Mouse (Mus musculus) MEL (cell line): Measurements from ENCODE around the gene Cacng1. TPM values are rescaled to one million over a fixed set of nuclear protein-coding genes. Genes with fewer than 3 reads are reported as not detected.

Experiments used
- DNase-seq: peaks from one replicate; pipeline ENCODE4 v3.0.0; 2011; ENCODE audit warnings: low read depth, low spot score
- H3K27ac ChIP-seq: 2 replicates; pipeline ENCODE4 v1.5.1; 2012; ENCODE audit warnings: low read depth, mild to moderate bottlenecking, control low read depth, low read length, moderate library complexity; ENCODE audit not compliant: control insufficient read depth
- H3K27me3 ChIP-seq, 2 experiments: fragments of 150-350 bp in 1 of 2; sonication (generic) in 1 of 2; 2 replicates each; pipeline ENCODE4 v1.6.1; 2012; ENCODE audit warnings: low read length in 2 of 2, mild to moderate bottlenecking in 2 of 2, improper control_type of control experiment in 1 of 2, moderate library complexity in 1 of 2; ENCODE audit not compliant: insufficient read depth in 2 of 2, control insufficient read depth in 1 of 2
- H3K36me3 ChIP-seq, 2 experiments: 2 replicates each; pipeline ENCODE4 v1.6.1; 2012 to 2014; ENCODE audit warnings: low read length in 2 of 2, improper control_type of control experiment in 1 of 2, inconsistent platforms in 1 of 2, mild to moderate bottlenecking in 1 of 2; ENCODE audit not compliant: insufficient read depth in 2 of 2, control insufficient read depth in 1 of 2
- H3K4me1 ChIP-seq, 2 experiments: fragments of 150-350 bp in 1 of 2; sonication (generic) in 1 of 2; 2 replicates each; pipeline ENCODE4 v1.6.1; 2012; ENCODE audit warnings: low read length in 2 of 2, improper control_type of control experiment in 1 of 2, mild to moderate bottlenecking in 1 of 2; ENCODE audit not compliant: insufficient read depth in 2 of 2, control insufficient read depth in 1 of 2
- H3K4me3 ChIP-seq, 2 experiments: fragments of 150-350 bp in 1 of 2; sonication (generic) in 1 of 2; 2 replicates each; pipeline ENCODE4 v1.5.1; 2012; ENCODE audit warnings: low read depth in 2 of 2, low read length in 2 of 2, mild to moderate bottlenecking in 2 of 2, moderate library complexity in 2 of 2, control low read depth in 1 of 2, improper control_type of control experiment in 1 of 2; ENCODE audit not compliant: control insufficient read depth in 1 of 2, insufficient read depth in 1 of 2
- H3K79me2 ChIP-seq: 2 replicates; pipeline ENCODE4 v1.6.1; 2012; ENCODE audit warnings: mild to moderate bottlenecking, low read length, moderate library complexity; ENCODE audit not compliant: control insufficient read depth, poor library complexity, insufficient read depth
- H3K9ac ChIP-seq: 2 replicates; pipeline ENCODE4 v1.6.1; 2012; ENCODE audit warnings: low read depth, mild to moderate bottlenecking, control low read depth, low read length, moderate library complexity; ENCODE audit not compliant: control insufficient read depth, poor library complexity, severe bottlenecking
- H3K9me3 ChIP-seq: fragments of 150-350 bp; sonication (generic); replicated peaks from 2 replicates; pipeline ENCODE4 v1.6.1; 2012; ENCODE audit warnings: mild to moderate bottlenecking, low read length, improper control_type of control experiment, moderate library complexity; ENCODE audit not compliant: insufficient read depth
- BHLHE40 ChIP-seq: IDR thresholded peaks from 2 replicates; pipeline ENCODE4 v1.6.1; 2012; ENCODE audit warnings: low read depth, mild to moderate bottlenecking, inconsistent platforms, low read length, improper control_type of control experiment, borderline replicate concordance
- CHD1 ChIP-seq: IDR thresholded peaks from 2 replicates; pipeline ENCODE4 v1.6.1; 2012; ENCODE audit warnings: low read depth, mild to moderate bottlenecking, inconsistent platforms, low read length, improper control_type of control experiment
- E2F4 ChIP-seq: IDR thresholded peaks from 2 replicates; pipeline ENCODE4 v1.6.1; 2011; ENCODE audit warnings: low read depth, low read length, improper control_type of control experiment, borderline replicate concordance
- GATA1 ChIP-seq: IDR thresholded peaks from 2 replicates; pipeline ENCODE4 v1.6.1; 2011; ENCODE audit warnings: low read depth, low read length, improper control_type of control experiment
- JUND ChIP-seq: IDR thresholded peaks from 2 replicates; pipeline ENCODE4 v1.6.1; 2011; ENCODE audit warnings: low read depth, mild to moderate bottlenecking, improper control_type of control experiment, low read length
- MAFK ChIP-seq: IDR thresholded peaks from 2 replicates; pipeline ENCODE4 v1.6.1; 2011; ENCODE audit warnings: low read depth, mild to moderate bottlenecking, low read length, improper control_type of control experiment, borderline replicate concordance
- MAX ChIP-seq: IDR thresholded peaks from 2 replicates; pipeline ENCODE4 v1.6.1; 2011; ENCODE audit warnings: low read length, improper control_type of control experiment
- MAZ ChIP-seq: IDR thresholded peaks from 2 replicates; pipeline ENCODE4 v1.6.1; 2012; ENCODE audit warnings: low read depth, mild to moderate bottlenecking, inconsistent platforms, low read length, improper control_type of control experiment
- MYB ChIP-seq: IDR thresholded peaks from 2 replicates; pipeline ENCODE4 v1.6.1; 2011; ENCODE audit warnings: mild to moderate bottlenecking, low read depth, low read length, improper control_type of control experiment
- MYC ChIP-seq: IDR thresholded peaks from 2 replicates; pipeline ENCODE4 v1.6.1; 2011; ENCODE audit warnings: low read depth, mild to moderate bottlenecking, low read length, improper control_type of control experiment, moderate library complexity
- POLR2A ChIP-seq, 2 experiments: IDR thresholded peaks; 2 replicates each; pipeline ENCODE4 v1.6.1; 2011 to 2012; ENCODE audit warnings: low read length in 2 of 2, mild to moderate bottlenecking in 2 of 2, control low read depth in 1 of 2, improper control_type of control experiment in 1 of 2, low read depth in 1 of 2, moderate library complexity in 1 of 2; ENCODE audit not compliant: control insufficient read depth in 1 of 2, insufficient read depth in 1 of 2, poor library complexity in 1 of 2
- SIN3A ChIP-seq: IDR thresholded peaks from 2 replicates; pipeline ENCODE4 v1.6.1; 2012; ENCODE audit warnings: low read length, improper control_type of control experiment, inconsistent platforms
- SMC3 ChIP-seq: IDR thresholded peaks from 2 replicates; pipeline ENCODE4 v1.6.1; 2011; ENCODE audit warnings: low read depth, low read length, improper control_type of control experiment
- TBP ChIP-seq: IDR thresholded peaks from 2 replicates; pipeline ENCODE4 v1.8.0; 2011; ENCODE audit warnings: low read depth, low read length, improper control_type of control experiment
- TCF12 ChIP-seq: IDR thresholded peaks from 2 replicates; pipeline ENCODE4 v1.6.1; 2014; ENCODE audit warnings: low read depth, mild to moderate bottlenecking, inconsistent platforms, low read length, improper control_type of control experiment, moderate library complexity
- UBTF ChIP-seq: IDR thresholded peaks from 2 replicates; pipeline ENCODE4 v1.6.1; 2012; ENCODE audit warnings: low read depth, mild to moderate bottlenecking, inconsistent platforms, low read length, improper control_type of control experiment, moderate library complexity, borderline replicate concordance; ENCODE audit not compliant: insufficient read depth
- ZMIZ1 ChIP-seq: IDR thresholded peaks from 2 replicates; pipeline ENCODE4 v1.6.1; 2012; ENCODE audit warnings: low read depth, mild to moderate bottlenecking, inconsistent platforms, low read length, improper control_type of control experiment, moderate library complexity
- polyA plus RNA-seq, 2 experiments: library from polyadenylated mRNA; stranded (reverse) in 1 of 2; unstranded in 1 of 2; fragments of >175 nt in 1 of 2; fragments of >200 nt in 1 of 2; gene quantifications; 2 replicates each; pipeline versions ENCODE4 v1.2.1 to v1.2.4; 2012; ENCODE audit warnings: low replicate concordance in 2 of 2, low read depth in 1 of 2; ENCODE audit not compliant: insufficient read length in 2 of 2, insufficient read depth in 1 of 2, missing spikeins in 1 of 2
- total RNA-seq: library from RNA; depleted of rRNA; stranded (reverse); fragments of 300-350 nt; gene quantifications from 2 replicates; pipeline ENCODE4 v1.2.3, GENCODE M21; 2012

Cacng1 gene
- total and polyA plus RNA-seq, 3 experiments = not detected

DNA sequence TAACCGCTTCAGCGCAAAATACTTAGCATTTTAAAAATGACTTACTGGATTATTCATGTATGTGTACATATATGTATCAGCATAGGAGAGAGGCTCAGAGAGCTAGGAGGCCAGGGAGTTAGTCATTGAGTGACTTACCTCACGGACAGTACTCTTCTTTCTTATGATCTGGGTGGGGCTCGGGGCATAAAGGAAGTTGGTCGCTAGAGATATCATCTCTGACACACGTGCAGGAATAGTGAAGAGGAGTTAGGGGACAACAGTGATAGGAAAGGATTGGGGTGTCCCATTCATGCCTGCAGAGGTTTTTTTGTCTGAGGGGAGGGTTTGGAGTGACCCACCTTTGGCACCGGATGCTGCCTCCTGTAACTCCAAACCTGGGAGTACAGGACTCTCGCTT lies 8.3 kb upstream of the Cacng1 start:
- no peak overlapping the region for H3K4me3 ChIP-seq

DNA sequence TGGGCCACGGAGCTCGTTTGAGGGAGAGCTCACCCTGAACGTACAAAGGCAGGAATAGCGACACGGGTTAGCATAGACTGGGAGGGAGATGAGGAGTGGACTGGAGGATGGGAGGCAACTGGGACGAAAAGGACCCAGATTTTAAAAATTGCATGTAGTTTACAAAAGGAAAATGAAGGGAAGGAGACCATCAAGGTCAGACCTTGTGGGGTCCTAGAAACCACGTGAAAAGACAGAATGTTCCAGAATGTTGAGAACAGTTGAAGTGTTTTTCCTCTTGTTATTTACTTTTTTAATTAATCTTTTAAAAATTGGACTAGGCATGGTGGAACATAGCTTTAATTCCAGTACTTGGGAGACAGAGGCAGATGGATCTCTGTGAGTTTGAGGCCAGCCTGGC lies 4.7 kb upstream of the Cacng1 start:
- H3K4me1 ChIP-seq = peaks cover 4 to 10% of the 10 kb centered on the region in 2 experiments; a peak in 3 of 4 replicates
- H3K79me2 ChIP-seq = no peaks in the 10 kb centered on the region
- no peak for TF ChIP-seq CHD1
- TF ChIP-seq MYC = no peak
- TF ChIP-seq MAZ = no peak
- TF ChIP-seq MAFK = no peak
- TF ChIP-seq POLR2A (IDR thresholded peaks at IDR 0.05; ENCODE audit: control insufficient read depth in 1 of 2, insufficient read depth in 1 of 2, low read depth in 1 of 2, low read length in 2 of 2, poor library complexity in 1 of 2) = no peak
- no peak for TF ChIP-seq ZMIZ1
- TF ChIP-seq TCF12 = no peak
- TF ChIP-seq SMC3 = no peak
- no peak for TF ChIP-seq UBTF
- TF ChIP-seq E2F4 = no peak
- no peak for TF ChIP-seq JUND
- TF ChIP-seq MAX = no peak
- no peak for TF ChIP-seq TBP
- TF ChIP-seq MYB = no peak
- TF ChIP-seq, all 39 proteins: peak for 0
- H3K4me3 ChIP-seq = no peak overlapping the region
- no peak for DNase-seq
- no peaks in the 10 kb centered on the region for H3K9me3 ChIP-seq
- no peak overlapping the region for H3K9ac ChIP-seq
- no peak overlapping the region for H3K27ac ChIP-seq
- peaks cover 0 to 6% of the 10 kb centered on the region in 2 experiments; a peak in 1 of 4 replicates for H3K36me3 ChIP-seq
- no peaks in the 10 kb centered on the region; a peak in 1 of 4 replicates for H3K27me3 ChIP-seq

More for the DNA sequence above, 8.3 kb upstream of the Cacng1 start:
- no peak overlapping the region for H3K9ac ChIP-seq
- H3K9me3 ChIP-seq = no peaks in the 10 kb centered on the region
- TF ChIP-seq BHLHE40 (peak; percentile 91), GATA1 (peak; percentile 20; the same call in 1 of the 2 replicates), SIN3A (no peak)
- peak; percentile 18 for DNase-seq
- peaks cover 0 to 6% of the 10 kb centered on the region in 2 experiments; a peak in 1 of 4 replicates for H3K36me3 ChIP-seq
- peaks cover 4 to 10% of the 10 kb centered on the region in 2 experiments; a peak in 3 of 4 replicates for H3K4me1 ChIP-seq
- no peaks in the 10 kb centered on the region for H3K79me2 ChIP-seq
- no peak overlapping the region for H3K27ac ChIP-seq
- H3K27me3 ChIP-seq = no peaks in the 10 kb centered on the region; a peak in 1 of 4 replicates
